Mouse (Mus musculus): ENCODE results near the gene Nop16.

DNA sequence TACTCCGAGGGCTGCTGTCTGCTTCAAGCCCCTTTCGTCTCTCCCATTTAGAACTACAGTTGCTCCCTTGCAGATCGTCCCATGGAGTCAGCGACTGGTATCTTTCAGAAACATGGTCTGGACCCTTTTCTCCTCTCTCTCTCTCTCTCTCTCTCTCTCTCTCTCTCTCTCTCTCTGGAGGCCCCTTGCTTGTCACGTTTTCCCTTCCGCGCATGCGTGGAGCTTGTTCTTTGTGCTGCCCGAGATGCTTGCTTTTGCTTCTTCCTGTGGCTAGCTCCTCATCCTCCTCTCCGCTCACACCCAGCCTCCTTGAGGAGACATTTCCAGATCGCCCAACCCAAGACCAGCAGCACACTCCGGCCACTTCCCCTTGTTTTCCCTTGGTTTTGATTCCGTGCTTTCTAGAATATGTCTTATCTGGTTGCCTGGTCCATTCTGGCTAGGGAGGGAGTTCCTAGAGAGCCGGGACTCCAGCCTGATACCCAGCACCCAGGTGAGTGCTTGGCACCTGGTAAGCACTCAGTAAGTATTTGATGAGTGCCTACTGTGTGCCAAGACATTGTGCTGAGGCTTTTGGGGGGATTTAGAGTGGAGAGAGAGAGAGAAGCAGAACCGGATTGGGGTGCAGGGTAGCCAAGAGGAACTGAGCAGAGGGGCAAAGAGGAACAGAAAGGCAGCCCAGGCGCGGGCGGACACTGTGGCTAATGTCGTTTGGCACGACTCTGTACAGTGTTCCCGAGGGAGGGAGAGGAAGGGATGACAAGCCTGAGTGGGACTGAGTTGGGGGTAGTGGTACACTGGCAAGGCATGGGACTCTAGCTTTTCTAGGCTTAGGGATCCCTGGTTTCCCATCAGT lies 12.0 kb downstream of the Nop16 start:
- TF ChIP-seq CEBPB (IDR thresholded peaks at IDR 0.05; ENCODE audit: low read depth) (no peak), CTCF (IDR thresholded peaks at IDR 0.05; ENCODE audit: control insufficient read depth, insufficient read depth, insufficient read length) (no peak), MYOG (IDR thresholded peaks at IDR 0.05; ENCODE audit: control insufficient read depth, extremely low read depth, insufficient read length) (no peak), USF1 (IDR thresholded peaks at IDR 0.05; ENCODE audit: low read depth) (no peak)
